Mouse (Mus musculus): ENCODE measurements around the gene Igfbpl1. TPM values are rescaled to one million over a fixed set of nuclear protein-coding genes. Genes with fewer than 3 reads are reported as not detected.

Gene Igfbpl1
- polyA plus RNA-seq (2016; fragmentation: Nextera tagmentation; extraction: Ambion mirVana), result not detected in 2 replicates

DNA sequence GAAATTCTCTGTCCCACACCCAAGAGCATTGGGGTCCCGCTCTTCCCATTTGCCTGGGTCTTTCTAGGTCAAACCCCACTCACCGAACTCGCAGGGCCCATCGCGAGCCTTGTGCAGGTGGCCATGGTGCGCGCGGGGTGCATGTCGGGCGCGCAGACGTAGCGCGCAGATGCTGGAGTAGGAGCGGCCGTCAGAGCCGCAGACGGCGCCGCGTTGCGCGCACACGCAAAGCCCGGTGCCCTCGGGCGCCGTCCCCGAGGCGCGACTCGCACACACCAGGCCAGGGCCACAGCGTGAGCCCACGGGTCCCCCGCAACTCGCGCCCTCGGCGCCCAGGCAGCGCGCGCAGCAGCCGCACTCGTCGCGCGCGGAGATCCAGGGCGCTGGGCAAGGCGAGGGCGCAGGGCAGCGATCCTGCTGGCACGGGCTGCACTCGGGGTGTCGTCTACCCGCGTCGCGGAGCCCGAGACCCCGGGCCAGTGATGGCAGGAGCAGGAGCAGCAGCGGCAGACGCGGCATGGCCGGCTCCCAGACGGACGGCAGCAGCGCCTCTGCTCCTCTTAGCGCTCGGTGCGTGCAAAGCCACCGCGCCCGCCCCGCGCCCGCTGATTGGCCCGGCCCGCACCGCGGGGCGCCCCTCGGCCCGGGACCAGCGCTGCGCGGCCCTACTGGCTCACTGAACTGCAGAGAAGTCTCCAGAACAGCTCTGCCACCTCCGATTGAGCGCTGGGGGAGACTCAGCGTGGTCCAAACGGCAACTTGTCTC is at the start of gene Igfbpl1:
Gene Igfbpl1, minus strand, starts transcription at position 649 of the 766 bp plus-strand sequence.
- Histone ChIP-seq H3K27ac (no peak within 1 kb of the TSS), H3K36me3 (no peaks in the 10 kb centered on the region), H3K27me3 (replicated peaks) (peaks cover 94% of the 10 kb centered on the region), H3K4me2 (peak within 1 kb of the TSS; percentile 54), H3K4me1 (no peaks in the 10 kb centered on the region), H3K9me3 (replicated peaks) (no peaks in the 10 kb centered on the region), H3K9ac (no peak within 1 kb of the TSS), H3K4me3 (peak within 1 kb of the TSS; percentile 24; the same call in 1 of the 2 replicates)
- no peak for ATAC-seq
- WGBS (ENCODE audit: insufficient replicate concordance), result 3% methylated on average over 89 of the region's 91 CpGs

DNA sequence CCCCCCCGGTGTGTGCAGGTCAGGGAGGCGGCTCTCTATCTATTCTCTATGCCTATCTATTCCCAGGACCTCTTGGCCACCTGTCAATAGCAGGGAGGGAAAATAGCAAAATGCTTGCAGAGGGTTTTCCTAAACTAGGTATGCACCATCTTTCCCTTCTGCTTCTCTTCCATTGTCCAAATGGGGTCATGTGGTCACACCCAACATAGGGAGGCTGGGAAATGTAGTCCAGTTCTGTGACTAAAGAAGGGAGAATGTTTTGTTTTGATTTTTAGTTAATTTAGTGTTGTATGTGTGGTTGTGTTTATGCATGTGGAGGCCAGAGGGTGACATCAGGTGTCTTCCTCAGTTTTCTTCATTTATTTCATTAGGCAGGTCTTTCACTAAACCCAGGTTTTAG is 45.4 kb upstream of the Igfbpl1 start:
- H3K27me3 ChIP-seq (replicated peaks), result 0 out of 2 replicates have a peak, but pooled peaks cover 10% of the 10 kb centered on the region
- peaks cover 7% of the 10 kb centered on the region; the same call in 1 of the 2 replicates for H3K9me3 ChIP-seq (replicated peaks)
- no peaks in the 10 kb centered on the region for H3K4me1 ChIP-seq
- WGBS (ENCODE audit: insufficient replicate concordance), result 67% methylated on average over 2 of the region's 2 CpGs
- no peak overlapping the region for H3K9ac ChIP-seq
- peaks cover 11% of the 10 kb centered on the region; the same call in 1 of the 2 replicates for H3K36me3 ChIP-seq
- H3K4me3 ChIP-seq, result no peak overlapping the region
- no peak overlapping the region for H3K27ac ChIP-seq
- H3K4me2 ChIP-seq, result no peak overlapping the region
- ATAC-seq, result no peak

- ATAC-seq, result no peak
- no peak overlapping the region for H3K9ac ChIP-seq
- H3K27ac ChIP-seq, result no peak overlapping the region
- H3K4me1 ChIP-seq, result no peaks in the 10 kb centered on the region
- no peaks in the 10 kb centered on the region for H3K36me3 ChIP-seq
- WGBS (ENCODE audit: insufficient replicate concordance), result 28% methylated on average over 24 of the region's 24 CpGs
- no peaks in the 10 kb centered on the region for H3K9me3 ChIP-seq (replicated peaks)
- H3K4me2 ChIP-seq, result no peak overlapping the region
- no peak overlapping the region for H3K4me3 ChIP-seq
- H3K27me3 ChIP-seq (replicated peaks), result 0 out of 2 replicates have a peak, but pooled peaks cover 10% of the 10 kb centered on the region
Observed at GRCm38 (mm10) chr4:45869021-45869815, 42.5 kb upstream of the Igfbpl1 start.

DNA sequence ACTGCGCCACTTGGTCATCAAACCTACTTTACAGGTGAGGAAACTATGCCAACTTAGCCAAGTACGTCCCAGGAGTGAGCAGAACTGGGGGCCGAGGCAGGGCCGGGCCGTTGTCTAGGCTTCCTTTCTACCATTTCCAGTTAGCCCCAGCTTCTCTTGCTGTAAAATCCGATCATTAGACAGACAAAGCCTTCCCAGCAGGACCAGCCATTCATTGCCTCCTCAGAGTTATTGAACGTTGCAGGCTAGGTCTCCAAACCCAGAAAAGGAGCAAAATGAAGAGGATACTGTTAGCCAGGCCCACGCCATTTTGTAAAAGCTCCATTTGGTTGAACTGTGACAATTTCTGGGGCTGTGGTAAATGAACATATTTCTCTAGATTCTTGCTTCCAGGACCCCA is 40.7 kb upstream of the Igfbpl1 start:
- WGBS (ENCODE audit: insufficient replicate concordance), result 73% methylated on average over 8 of the region's 8 CpGs
- 0 out of 2 replicates have a peak, but pooled peaks cover 10% of the 10 kb centered on the region for H3K27me3 ChIP-seq (replicated peaks)
- H3K27ac ChIP-seq, result no peak overlapping the region
- H3K9ac ChIP-seq, result no peak overlapping the region
- H3K4me2 ChIP-seq, result no peak overlapping the region
- no peaks in the 10 kb centered on the region for H3K36me3 ChIP-seq
- H3K4me3 ChIP-seq, result no peak overlapping the region
- ATAC-seq, result no peak
- no peaks in the 10 kb centered on the region for H3K4me1 ChIP-seq
- no peaks in the 10 kb centered on the region for H3K9me3 ChIP-seq (replicated peaks)

GRCm38 (mm10) chr4:45861160-45861559 is 34.4 kb upstream of the Igfbpl1 start:
- Histone ChIP-seq H3K4me2 (no peak overlapping the region), H3K4me3 (no peak overlapping the region)
- WGBS (ENCODE audit: insufficient replicate concordance), result 45% methylated on average over 5 of the region's 5 CpGs

DNA sequence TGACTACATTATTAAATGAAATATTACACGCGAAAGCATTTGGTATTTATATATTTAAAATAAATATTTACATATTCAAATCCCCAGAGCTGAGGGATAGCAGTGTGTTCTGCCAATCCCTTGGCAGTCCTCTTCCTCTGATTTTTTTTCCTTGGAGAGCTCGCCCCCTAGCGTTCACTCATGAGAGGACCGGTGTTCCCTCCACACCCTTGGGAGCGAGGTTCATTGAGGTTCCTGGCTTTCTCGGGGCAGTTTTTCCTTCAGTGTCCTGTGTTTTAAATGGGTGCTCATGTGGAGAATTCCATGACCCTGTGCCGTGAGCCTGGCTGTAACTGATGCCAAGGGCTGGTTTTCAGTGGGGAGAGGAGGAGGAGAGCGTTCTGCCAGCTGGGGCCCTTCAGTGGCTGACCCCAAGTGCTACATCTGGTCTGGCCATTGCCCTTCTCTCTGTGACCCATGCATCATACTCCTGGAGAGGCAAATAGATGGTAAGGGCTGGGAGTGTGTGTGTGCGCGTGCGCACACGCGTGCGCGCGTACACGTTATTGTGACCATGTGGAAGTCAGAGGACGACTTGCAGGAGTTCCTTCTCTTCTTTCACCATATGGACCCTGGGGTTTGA is 29.2 kb upstream of the Igfbpl1 start:
- H3K27ac ChIP-seq, result no peak overlapping the region
- no peak for ATAC-seq
- 48% methylated on average over 19 of the region's 19 CpGs for WGBS (ENCODE audit: insufficient replicate concordance)

More at GRCm38 (mm10) chr4:45861160-45861559, 34.4 kb upstream of the Igfbpl1 start:
- Histone ChIP-seq H3K9ac (no peak overlapping the region), H3K36me3 (no peaks in the 10 kb centered on the region), H3K9me3 (replicated peaks) (no peaks in the 10 kb centered on the region), H3K27me3 (replicated peaks) (no peaks in the 10 kb centered on the region; the same call in 1 of the 2 replicates), H3K4me1 (no peaks in the 10 kb centered on the region), H3K27ac (no peak overlapping the region)
- ATAC-seq, result no peak

GRCm38 (mm10) chr4:45853496-45854246 is 26.9 kb upstream of the Igfbpl1 start:
- H3K4me1 ChIP-seq, result no peaks in the 10 kb centered on the region; the same call in 1 of the 2 replicates
- H3K27ac ChIP-seq, result no peak overlapping the region
- WGBS (ENCODE audit: insufficient replicate concordance), result 65% methylated on average over 15 of the region's 15 CpGs
- no peaks in the 10 kb centered on the region for H3K36me3 ChIP-seq
- no peak overlapping the region for H3K4me2 ChIP-seq
- no peak for ATAC-seq
- no peaks in the 10 kb centered on the region for H3K9me3 ChIP-seq (replicated peaks)
- H3K27me3 ChIP-seq (replicated peaks), result peaks cover 22% of the 10 kb centered on the region
- H3K9ac ChIP-seq, result no peak overlapping the region
- no peak overlapping the region for H3K4me3 ChIP-seq

More for the DNA sequence above, 29.2 kb upstream of the Igfbpl1 start:
- Histone ChIP-seq H3K36me3 (no peaks in the 10 kb centered on the region), H3K4me3 (no peak overlapping the region), H3K4me1 (no peaks in the 10 kb centered on the region), H3K9me3 (replicated peaks) (no peaks in the 10 kb centered on the region), H3K9ac (no peak overlapping the region), H3K4me2 (no peak overlapping the region), H3K27me3 (replicated peaks) (peaks cover 6% of the 10 kb centered on the region)

DNA sequence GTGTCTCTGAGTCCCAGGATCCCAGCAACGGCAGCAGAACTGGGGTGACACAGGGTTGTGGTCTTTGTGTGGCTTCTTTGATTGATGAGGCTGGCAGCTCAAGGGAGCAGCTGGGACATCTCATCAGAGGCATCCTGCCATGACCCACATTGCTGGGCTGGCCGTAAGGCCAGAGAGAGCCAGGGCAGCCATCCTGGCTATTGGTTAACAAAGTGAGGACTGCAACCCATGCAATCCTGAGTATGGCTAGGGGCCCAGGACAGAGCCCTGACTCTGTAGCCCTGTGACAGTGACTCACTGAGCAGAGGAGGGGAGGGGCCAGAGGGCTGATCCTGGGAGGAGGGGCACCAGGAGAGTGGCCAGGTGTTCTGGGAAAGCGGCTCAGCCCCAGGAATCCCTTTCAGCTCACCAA is 24.9 kb upstream of the Igfbpl1 start:
- Histone ChIP-seq H3K4me1 (no peaks in the 10 kb centered on the region; the same call in 1 of the 2 replicates), H3K4me3 (no peak overlapping the region), H3K9ac (no peak overlapping the region), H3K27me3 (replicated peaks) (peaks cover 35% of the 10 kb centered on the region), H3K9me3 (replicated peaks) (no peaks in the 10 kb centered on the region), H3K4me2 (no peak overlapping the region), H3K27ac (no peak overlapping the region), H3K36me3 (no peaks in the 10 kb centered on the region)
- WGBS (ENCODE audit: insufficient replicate concordance), result 23% methylated on average over 3 of the region's 3 CpGs
- ATAC-seq, result peak; percentile 66

GRCm38 (mm10) chr4:45849419-45849818 is 22.7 kb upstream of the Igfbpl1 start:
- peaks cover 35% of the 10 kb centered on the region for H3K27me3 ChIP-seq (replicated peaks)
- H3K4me2 ChIP-seq, result peak overlapping the region; percentile 34; the same call in 1 of the 2 replicates
- H3K27ac ChIP-seq, result no peak overlapping the region
- H3K4me1 ChIP-seq, result no peaks in the 10 kb centered on the region; the same call in 1 of the 2 replicates
- no peak for ATAC-seq
- H3K9me3 ChIP-seq (replicated peaks), result no peaks in the 10 kb centered on the region
- no peaks in the 10 kb centered on the region for H3K36me3 ChIP-seq
- 28% methylated on average over 1 of the region's 1 CpGs for WGBS (ENCODE audit: insufficient replicate concordance)
- H3K4me3 ChIP-seq, result no peak overlapping the region
- no peak overlapping the region for H3K9ac ChIP-seq

DNA sequence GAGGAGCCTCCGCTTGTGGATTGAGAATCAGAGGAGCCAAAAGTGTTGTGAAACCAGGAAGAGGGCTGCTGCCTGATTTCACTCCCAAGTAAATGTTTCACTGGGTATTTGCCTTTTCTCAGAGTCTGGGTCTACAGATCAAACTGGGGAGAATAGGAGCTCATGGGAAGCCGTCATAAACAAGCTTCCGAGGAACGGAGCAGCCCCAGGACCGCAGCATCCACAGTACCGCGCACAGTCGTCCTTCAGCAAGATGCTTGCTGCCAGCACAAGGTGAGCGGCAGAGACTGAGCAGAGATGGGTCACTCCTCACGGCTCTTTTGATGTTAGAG is 22.1 kb upstream of the Igfbpl1 start:
- Histone ChIP-seq H3K4me2 (peak overlapping the region; percentile 34), H3K9ac (no peak overlapping the region), H3K4me3 (peak overlapping the region; percentile 22; the same call in 1 of the 2 replicates), H3K36me3 (no peaks in the 10 kb centered on the region), H3K9me3 (replicated peaks) (no peaks in the 10 kb centered on the region), H3K4me1 (no peaks in the 10 kb centered on the region; the same call in 1 of the 2 replicates), H3K27me3 (replicated peaks) (peaks cover 35% of the 10 kb centered on the region), H3K27ac (peak overlapping the region; percentile 57; the same call in 1 of the 2 replicates)
- 28% methylated on average over 10 of the region's 10 CpGs for WGBS (ENCODE audit: insufficient replicate concordance)
- peak; percentile 34; the same call in 1 of the 2 replicates for ATAC-seq
